Mouse (Mus musculus): ENCODE data around the gene Catsper2.

GRCm38 (mm10) chr2:121441800-121442199 lies 28.2 kb upstream of the Catsper2 start:
- no peak for TF ChIP-seq TBP (IDR thresholded peaks at IDR 0.05; ENCODE audit: low read depth, low read length)
- no peak for TF ChIP-seq CTCF (IDR thresholded peaks at IDR 0.05 in 2 of 3, conservative IDR thresholded peaks at IDR 0.05 in 1 of 3; ENCODE audit: control insufficient read depth in 1 of 3, insufficient read depth in 1 of 3, low read depth in 2 of 3, low read length in 3 of 3, poor library complexity in 1 of 3, severe bottlenecking in 1 of 3)
- no peak for TF ChIP-seq TAL1 (IDR thresholded peaks at IDR 0.05; ENCODE audit: low read length)
- TF ChIP-seq EP300 (IDR thresholded peaks at IDR 0.05; ENCODE audit: low read depth in 1 of 2, low read length in 2 of 2): no peak
- no peak for TF ChIP-seq RCOR1 (IDR thresholded peaks at IDR 0.05; ENCODE audit: low read depth, low read length)
- TF ChIP-seq MAFK (IDR thresholded peaks at IDR 0.05; ENCODE audit: borderline replicate concordance, low read depth, low read length): no peak
- no peak for TF ChIP-seq POLR2A (IDR thresholded peaks at IDR 0.05; ENCODE audit: control insufficient read depth in 1 of 2, insufficient read depth in 1 of 2, low read depth in 1 of 2, low read length in 2 of 2, poor library complexity in 1 of 2)
- TF ChIP-seq GABPA (IDR thresholded peaks at IDR 0.05; ENCODE audit: low read depth, low read length): no peak
- no peak for TF ChIP-seq E2F4 (IDR thresholded peaks at IDR 0.05; ENCODE audit: borderline replicate concordance, low read depth, low read length)
- TF ChIP-seq ZMIZ1 (IDR thresholded peaks at IDR 0.05; ENCODE audit: low read depth, low read length): no peak
- TF ChIP-seq ZNF384 (IDR thresholded peaks at IDR 0.05; ENCODE audit: low read depth, low read length): no peak
- no peak for TF ChIP-seq MYC (IDR thresholded peaks at IDR 0.05; ENCODE audit: low read depth, low read length)
